Mouse (Mus musculus) stomach, postnatal 0 days (tissue): Measurements from ENCODE around the gene Slc27a2.

Source experiments
- CTCF ChIP-seq: IDR thresholded peaks from 2 replicates; pipeline ENCODE4 v1.5.1; 2016; ENCODE audit warnings: antibody characterized with exemption, low read depth, mild to moderate bottlenecking, moderate library complexity
- EP300 ChIP-seq: optimal IDR thresholded peaks from 2 replicates; pipeline ENCODE3; 2016; ENCODE audit warnings: antibody characterized with exemption

DNA sequence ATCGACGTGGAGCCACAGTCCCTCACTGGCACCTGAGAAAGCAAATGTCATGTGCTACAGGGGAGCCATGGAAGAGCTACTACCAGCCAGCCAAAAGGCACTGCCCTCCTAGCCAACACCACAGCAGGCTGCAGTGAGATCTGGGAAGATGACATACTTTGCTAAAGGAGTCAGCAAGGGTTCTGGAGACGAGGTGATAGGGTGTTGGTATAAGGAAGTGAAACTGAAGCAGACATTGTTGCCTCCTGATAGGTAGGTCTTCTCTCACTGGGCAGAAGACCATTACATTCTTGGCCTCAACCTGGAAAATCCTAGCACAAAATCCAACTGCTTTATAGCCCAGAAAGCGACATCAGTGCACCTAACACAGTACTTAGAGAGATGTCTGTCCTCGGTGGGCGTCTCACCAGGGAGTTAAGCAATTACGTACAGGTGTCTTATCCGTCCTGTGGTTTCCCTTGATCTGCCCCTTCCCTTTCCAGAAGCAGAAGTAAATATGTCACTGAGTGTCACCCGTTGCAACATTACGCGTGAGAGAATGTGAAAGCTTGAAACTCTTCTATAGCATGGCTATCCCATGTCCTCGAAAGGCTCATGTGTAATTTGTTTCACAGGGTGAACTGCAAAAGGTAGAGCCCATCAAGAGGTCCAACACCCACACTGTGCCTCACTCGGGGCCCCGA is 49.9 kb downstream of the Slc27a2 start:
- TF ChIP-seq EP300 (no peak), CTCF (no peak)
